Mouse (Mus musculus): ENCODE data around the gene Col6a6. TPM values are rescaled to one million over a fixed set of nuclear protein-coding genes. Genes with fewer than 3 reads are reported as not detected.
"Not testable (repeated sequence)": the region's sequence is repeated elsewhere in the genome, so short reads cannot be mapped to it uniquely, and the experiment has no call there.

The Col6a6 gene
- total RNA-seq (2021) = 1 to 10 TPM; 1.6 to 3.3 TPM
- long read RNA-seq, experiment 1 = 0 reads
- long read RNA-seq, experiment 2 = 0 reads

DNA sequence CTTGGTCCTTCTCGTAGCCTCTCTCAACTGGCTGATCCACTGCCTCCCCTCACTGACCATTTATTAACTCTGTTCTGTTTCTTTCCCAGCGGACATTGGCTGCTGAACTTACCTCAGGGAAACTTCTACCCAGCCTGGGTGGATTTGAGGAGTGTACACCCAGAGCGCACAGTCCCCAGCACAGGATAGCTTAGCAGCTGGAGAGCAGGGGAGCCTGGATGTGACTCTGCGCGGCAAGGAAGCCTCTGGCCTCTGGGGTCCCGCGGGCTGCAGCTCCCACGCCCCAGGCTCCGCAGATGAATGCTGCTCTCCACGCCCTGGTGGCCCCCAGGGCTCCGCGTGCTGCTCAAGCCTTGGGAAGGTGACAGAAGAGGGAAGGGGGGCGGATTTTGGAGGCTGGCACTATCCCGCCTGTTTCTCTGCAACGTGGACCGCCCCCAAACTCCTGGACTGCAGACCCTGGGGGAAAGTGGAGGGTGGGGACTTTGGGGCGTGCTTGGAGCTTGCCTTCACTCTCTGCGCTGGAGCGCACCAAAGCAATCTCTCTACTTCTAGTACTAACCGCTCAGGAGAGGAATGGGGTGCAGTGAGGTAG, at the start of gene Col6a6:
Gene Col6a6, minus strand, starts transcription at position 370 of the 595 bp plus-strand sequence.
- no peak for DNase-seq

GRCm38 (mm10) chr9:105876124-105876523, 48.2 kb upstream of the Col6a6 start:
- no peak for DNase-seq

DNA sequence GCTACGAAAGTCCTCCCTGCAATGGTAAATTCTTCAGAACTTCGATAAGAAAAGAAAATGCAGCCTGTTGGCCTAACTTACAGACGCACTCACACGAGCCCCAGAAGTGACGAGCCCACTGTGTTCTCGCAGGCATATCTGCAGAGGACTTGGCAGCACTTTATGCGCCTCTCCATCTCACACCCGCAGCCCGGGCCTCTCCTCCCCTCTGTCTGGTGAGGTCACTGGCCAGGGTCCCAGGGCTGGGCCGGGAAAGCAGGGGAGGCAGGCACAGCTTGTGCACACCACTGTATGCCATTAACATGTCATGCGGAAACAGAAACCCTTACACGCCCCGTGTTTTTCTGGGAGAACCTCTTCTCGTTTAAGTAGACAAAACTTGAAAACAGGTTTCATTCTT, 43.7 kb upstream of the Col6a6 start:
- DNase-seq = no peak

DNA sequence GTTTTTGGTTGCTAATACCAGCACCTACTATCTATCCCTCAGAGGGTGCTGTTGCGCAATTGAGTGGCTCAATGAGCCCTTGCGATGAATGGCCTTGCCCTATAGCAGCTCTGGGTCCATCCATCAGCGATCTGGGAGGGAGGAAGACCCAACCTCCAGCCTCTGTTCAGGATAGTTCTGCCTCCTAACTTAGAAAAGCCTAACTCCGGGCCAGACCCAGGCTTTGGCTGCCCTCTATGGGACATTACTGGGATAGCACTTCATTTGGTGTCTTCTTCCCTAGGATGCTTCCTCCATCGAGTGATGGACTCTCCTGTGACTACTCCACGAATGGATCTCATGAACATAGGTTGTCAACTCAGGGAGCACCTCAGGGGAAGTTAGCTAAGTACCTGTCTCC, 29.8 kb upstream of the Col6a6 start:
- DNase-seq = peak; percentile 67 to 73

DNA sequence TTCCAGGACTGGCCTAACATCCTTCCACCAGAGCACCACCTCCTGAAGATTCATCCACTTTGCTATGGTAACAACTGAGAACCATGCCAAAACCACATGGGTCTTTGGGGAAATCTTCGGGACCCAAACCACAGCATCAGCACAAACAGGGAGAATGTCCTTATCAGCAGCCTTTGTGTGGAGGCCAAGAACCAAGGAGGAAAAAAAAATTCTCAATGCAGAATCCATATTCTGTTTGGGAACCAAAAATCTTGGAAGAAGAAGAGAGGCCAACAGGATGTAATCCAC, 24.8 kb upstream of the Col6a6 start:
- DNase-seq = no peak

GRCm38 (mm10) chr9:105852015-105852777, 24.2 kb upstream of the Col6a6 start:
- no peak for DNase-seq

- no peak for DNase-seq
Measured at GRCm38 (mm10) chr9:105851011-105851410, 23.1 kb upstream of the Col6a6 start.

GRCm38 (mm10) chr9:105848396-105848795, 20.4 kb upstream of the Col6a6 start:
- DNase-seq = no peak

GRCm38 (mm10) chr9:105847261-105847660, 19.3 kb upstream of the Col6a6 start:
- DNase-seq = no peak

- DNase-seq = not testable (repeated sequence)
Measured at GRCm38 (mm10) chr9:105841386-105841785, 13.4 kb upstream of the Col6a6 start.

- DNase-seq = no peak
Measured at GRCm38 (mm10) chr9:105839147-105839515, 11.2 kb upstream of the Col6a6 start.

- DNase-seq = no peak
Measured at GRCm38 (mm10) chr9:105838396-105839146, 10.6 kb upstream of the Col6a6 start.

DNA sequence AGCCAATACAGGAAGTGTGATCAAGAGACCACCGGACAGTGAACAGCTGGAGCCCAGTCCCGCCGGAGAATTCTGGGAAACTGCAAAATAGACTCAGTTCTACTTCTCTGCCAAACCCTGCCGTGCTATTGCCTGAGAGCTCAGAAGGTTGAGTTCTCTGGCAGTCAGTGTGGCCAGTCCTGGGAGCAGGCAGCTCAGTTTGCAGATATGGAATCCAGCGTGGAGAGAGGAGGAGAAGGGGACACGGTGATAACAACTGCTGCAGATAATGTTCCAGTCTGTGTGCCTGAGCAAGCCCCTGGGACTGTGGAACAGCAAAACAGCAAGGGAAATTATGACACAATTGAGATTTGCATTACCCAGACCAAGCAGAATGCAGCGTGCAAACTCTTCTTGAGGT, 7.6 kb upstream of the Col6a6 start:
- DNase-seq = no peak

- DNase-seq = no peak
Measured at GRCm38 (mm10) chr9:105834799-105835198, 6.8 kb upstream of the Col6a6 start.

DNA sequence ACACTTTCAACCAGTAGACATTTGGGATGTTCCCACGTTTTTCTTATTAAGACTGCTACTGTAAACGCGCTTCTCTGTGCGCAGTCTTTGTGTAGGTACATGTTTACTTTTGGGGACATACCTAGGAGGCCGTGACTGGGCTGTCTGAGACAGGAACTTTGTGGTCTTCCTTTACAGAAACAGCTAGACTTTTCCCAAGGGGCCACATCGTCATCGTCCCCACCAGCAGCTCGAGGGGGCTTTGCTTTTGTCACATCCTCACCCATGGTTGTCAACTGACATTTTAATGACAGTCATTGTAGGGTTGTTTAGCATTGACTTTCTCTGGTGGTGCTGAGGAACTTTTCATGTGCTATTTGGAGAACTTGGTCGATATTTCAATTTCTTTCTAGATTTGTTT, 3.3 kb upstream of the Col6a6 start:
- no peak for DNase-seq

DNA sequence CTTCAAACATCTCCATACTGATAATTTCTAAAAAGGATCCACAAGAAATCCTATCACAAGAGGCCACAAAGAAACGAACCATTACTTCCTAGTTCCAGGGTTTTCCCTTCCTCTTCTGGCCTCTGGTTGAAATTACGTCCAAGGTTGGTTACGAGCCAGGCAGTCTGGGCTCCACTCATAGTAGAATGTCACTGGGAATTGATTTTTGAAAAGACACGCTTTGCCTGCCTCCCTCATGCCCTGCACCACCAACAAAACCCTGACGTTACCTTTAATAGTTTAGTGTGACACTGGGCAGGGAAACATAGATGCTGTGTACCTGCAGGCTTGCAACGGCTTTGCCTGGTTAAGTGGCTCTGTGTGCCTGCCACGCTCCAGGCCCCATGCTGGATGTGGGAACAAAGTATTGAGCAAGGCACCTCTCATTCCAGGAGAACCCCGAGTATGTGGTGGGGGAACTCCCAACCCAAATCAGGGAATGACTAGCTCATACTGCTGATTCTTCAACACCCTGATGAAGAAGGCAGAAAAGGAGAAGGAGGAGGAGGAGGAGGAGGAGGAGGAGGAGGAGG, 798 bp downstream of the Col6a6 start:
- DNase-seq = no peak

- no peak for DNase-seq
Measured at GRCm38 (mm10) chr9:105820711-105821110, 7.2 kb downstream of the Col6a6 start.

DNA sequence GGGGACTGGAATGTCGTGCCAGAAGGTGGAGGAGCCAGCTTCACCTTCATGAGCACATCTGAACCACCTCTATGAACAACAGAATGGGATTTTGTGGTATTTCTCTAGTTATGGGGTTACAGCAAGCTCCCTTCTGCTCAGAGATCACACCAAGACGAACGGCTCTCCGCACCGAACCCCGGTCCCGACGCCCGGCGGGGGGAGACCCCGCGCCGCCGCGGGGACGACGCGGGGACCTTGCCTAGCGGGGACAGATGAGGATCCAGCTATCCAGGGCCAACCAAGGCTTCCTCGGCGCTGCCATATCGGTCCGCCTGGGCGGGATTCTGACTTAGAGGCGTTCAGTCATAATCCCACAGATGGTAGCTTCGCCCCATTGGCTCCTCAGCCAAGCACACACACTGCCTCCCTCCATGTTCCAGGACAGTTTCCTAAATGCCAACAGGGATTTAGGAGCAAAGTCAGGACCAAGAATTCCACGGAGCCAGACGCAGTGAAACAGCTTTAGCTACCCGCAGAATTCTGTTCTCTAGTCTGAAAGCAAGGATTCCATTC, 8.7 kb downstream of the Col6a6 start:
- no peak for DNase-seq

DNA sequence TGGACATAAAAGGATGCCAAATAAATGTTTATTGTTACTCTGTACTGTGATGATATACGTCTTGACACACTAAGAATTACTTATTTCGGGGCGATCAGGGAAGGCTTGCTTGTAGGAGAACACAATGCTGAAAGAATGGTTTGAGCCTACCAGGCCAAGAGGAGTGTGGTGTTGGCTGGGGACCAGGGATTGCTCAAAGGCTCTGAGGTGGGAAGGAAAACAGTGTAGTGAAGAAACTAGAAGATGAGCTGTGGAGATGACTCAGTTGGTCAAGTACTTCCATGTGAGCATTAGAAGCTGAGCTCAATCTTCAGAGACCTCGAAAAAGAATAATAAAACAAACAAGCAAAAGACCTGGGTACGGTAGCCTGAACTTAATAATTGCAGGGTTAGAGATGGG, 13.5 kb downstream of the Col6a6 start:
- peak; percentile 11 to 40 for DNase-seq

DNA sequence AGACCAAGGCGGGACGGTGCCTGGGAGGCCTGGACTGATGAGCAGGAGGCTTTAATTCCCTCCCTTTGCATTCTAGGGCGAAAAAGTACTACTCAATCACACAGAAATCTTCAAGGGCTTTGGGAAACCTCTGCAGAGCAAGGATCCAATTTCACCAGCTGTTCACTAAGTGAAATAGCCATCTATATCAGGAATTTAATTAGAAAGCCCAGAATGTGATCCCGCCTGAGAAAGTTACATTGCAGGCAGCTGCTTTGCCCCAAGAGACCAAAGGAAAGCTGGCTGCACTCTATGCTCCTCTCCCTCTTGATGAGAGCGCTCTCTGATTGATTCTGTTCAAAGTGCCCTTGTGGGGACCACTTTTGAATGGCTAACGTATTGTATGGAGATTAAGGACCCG, 16.5 kb downstream of the Col6a6 start:
- no peak for DNase-seq

- no peak for DNase-seq
Measured at GRCm38 (mm10) chr9:105808920-105809505, 18.9 kb downstream of the Col6a6 start.

DNA sequence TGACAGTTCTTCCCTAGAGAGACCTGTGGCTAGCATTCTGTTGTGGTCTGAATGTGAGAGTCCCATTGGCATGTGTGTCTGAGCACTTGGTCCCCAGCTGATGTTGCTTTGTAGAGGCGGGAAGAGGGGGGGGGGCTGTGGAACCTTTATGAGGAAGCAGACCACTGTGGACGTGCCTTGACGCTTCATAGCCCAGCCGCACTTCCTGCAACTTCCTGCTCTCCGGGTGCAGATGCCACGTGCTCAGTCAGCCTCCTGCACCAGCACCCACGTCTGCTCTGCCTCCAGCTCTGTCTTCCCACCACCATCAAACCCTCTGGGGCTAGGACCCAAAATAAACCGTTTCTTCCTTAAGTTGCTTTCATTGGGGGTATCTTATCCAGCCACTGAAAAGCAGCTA, 24.5 kb downstream of the Col6a6 start:
- DNase-seq = no peak

All from adrenal gland, postnatal 36 days (tissue).